Mouse (Mus musculus): ENCODE data around the gene Tmem201. TPM values are rescaled to one million over a fixed set of nuclear protein-coding genes. Genes with fewer than 3 reads are reported as not detected.
"Not testable (repeated sequence)": the region's sequence is repeated elsewhere in the genome, so short reads cannot be mapped to it uniquely, and the experiment has no call there.

Tmem201 gene
- polyA plus RNA-seq, 1 experiment from 2014 or later: 36.3 TPM

DNA sequence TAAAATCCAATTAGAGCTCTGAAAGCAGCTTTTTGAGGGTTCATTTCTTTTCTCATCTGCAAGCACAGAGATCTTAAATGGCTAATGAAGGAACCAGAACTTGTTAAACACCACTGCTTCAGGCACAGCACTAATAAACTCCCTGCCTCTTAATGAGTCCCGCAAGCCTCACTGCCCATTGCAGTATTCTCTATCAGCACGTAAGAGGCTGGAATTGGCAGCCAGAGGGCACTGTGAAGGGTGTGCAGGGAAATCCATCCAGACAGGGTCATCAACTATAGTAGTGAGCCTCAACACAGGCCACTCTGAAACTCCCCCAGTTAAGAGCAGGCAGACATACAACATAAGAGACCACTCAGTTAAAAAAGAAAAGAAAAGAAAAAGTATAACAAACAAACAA is 34.5 kb upstream of the Tmem201 start:
- Histone ChIP-seq H3K27me3 (0 out of 2 replicates have a peak, but pooled peaks cover 3% of the 10 kb centered on the region), H3K4me3 (peak overlapping the region; percentile 79), H3K4me1 (replicated peaks) (peaks cover 29% of the 10 kb centered on the region), H3K9me3 (no peaks in the 10 kb centered on the region), H3K36me3 (no peaks in the 10 kb centered on the region), H3K4me2 (peak overlapping the region; percentile 99), H3K9ac (no peak overlapping the region), H3K27ac (no peak overlapping the region)
- ATAC-seq (ENCODE audit: low FRiP score): no peak
- 14% methylated on average over 2 of the region's 2 CpGs for WGBS

DNA sequence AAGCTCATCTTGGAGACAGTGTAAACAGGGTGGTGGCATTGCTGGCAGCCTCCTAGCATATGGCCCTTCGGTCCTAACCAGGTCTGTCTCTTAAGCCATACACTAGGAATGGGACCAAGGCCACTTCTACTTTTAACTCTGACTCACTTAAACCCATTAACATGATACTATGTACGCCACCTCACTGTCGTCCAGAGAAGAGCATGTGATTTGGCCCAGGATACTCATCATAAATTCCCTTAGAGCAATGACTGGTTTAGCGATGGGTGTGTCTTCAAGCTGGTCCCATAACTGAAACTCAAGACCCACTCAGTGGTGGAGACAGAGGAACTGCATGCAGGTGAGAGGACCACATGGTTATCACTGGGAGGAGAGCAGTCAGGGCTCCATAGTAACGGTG is 27.4 kb upstream of the Tmem201 start:
- Histone ChIP-seq H3K36me3 (peaks cover 19% of the 10 kb centered on the region), H3K27ac (no peak overlapping the region), H3K27me3 (no peaks in the 10 kb centered on the region), H3K9ac (no peak overlapping the region), H3K4me1 (replicated peaks) (no peaks in the 10 kb centered on the region), H3K4me3 (no peak overlapping the region), H3K9me3 (no peaks in the 10 kb centered on the region), H3K4me2 (no peak overlapping the region)
- WGBS: 95% methylated on average over 5 of the region's 5 CpGs
- ATAC-seq (ENCODE audit: low FRiP score): no peak

DNA sequence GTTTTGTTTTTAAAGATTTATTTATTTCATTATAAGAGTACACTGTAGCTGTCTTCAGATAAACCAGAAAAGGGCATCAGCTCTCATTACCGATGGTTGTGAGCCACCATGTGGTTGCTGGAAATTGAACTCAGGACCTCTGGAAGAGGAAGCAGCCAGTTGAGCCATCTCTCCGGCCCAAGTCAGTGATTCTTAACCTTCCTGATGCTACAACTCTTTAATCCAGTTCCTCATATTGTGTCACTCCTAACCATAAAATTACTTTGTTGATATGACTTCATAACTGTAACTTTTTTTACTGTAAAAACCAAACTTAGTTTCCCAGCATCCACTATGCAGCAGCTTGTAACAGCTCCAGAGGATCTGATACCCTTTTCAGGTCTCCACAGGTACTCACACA is 25.5 kb upstream of the Tmem201 start:
- 89% methylated on average over 2 of the region's 2 CpGs for WGBS
- Histone ChIP-seq H3K4me2 (no peak overlapping the region), H3K9ac (no peak overlapping the region), H3K36me3 (peaks cover 28% of the 10 kb centered on the region), H3K27ac (no peak overlapping the region), H3K4me1 (replicated peaks) (no peaks in the 10 kb centered on the region), H3K9me3 (no peaks in the 10 kb centered on the region), H3K27me3 (no peaks in the 10 kb centered on the region), H3K4me3 (no peak overlapping the region)
- ATAC-seq (ENCODE audit: low FRiP score): no peak

DNA sequence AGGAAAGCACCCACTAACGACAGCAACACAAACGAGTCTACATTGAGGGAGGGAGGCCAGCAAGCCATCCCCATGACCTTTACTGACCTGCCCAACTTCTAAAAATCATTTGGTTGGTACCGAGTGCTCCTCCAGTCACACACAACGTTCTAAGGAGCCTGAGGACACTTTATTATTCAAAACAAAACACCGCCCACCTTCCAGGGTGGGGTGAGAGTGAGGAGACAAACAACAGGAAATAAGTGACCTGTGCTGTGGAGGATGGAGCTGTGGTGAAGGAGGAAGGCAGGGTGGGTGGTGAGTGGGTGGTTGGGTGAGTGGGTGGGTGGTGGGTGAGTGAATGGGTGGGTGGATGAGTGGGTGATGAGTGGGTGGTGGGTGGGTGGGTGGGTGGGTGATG is 21.7 kb upstream of the Tmem201 start:
- H3K4me1 ChIP-seq (replicated peaks): no peaks in the 10 kb centered on the region
- no peak overlapping the region for H3K27ac ChIP-seq
- H3K9ac ChIP-seq: no peak overlapping the region
- no peaks in the 10 kb centered on the region for H3K27me3 ChIP-seq
- H3K4me3 ChIP-seq: no peak overlapping the region
- ATAC-seq (ENCODE audit: low FRiP score): no peak
- H3K4me2 ChIP-seq: no peak overlapping the region
- peaks cover 41% of the 10 kb centered on the region for H3K36me3 ChIP-seq
- 66% methylated on average over 5 of the region's 5 CpGs for WGBS
- H3K9me3 ChIP-seq: no peaks in the 10 kb centered on the region

DNA sequence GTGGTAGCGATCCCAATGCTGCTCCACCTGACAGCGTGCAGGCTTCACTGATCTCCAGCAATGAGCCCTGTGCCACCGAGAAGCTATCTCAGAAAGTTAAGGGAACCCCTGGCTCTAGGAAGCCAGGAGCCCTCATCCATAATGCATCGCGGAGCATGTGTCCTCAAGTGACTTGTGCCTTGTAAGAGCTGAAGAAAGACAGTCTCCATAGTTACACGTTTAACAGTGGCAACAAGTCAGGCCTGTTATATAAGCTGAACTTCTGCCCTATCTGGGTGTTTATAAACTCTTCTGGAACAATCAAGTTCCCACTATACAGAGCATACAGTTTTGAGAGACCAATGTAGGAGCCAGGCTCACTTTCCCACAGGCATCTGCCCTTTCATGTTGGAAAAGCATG is 20.6 kb upstream of the Tmem201 start:
- 58% methylated on average over 6 of the region's 6 CpGs for WGBS
- H3K27me3 ChIP-seq: no peaks in the 10 kb centered on the region
- H3K4me1 ChIP-seq (replicated peaks): no peaks in the 10 kb centered on the region
- peaks cover 41% of the 10 kb centered on the region for H3K36me3 ChIP-seq
- no peaks in the 10 kb centered on the region for H3K9me3 ChIP-seq
- no peak for ATAC-seq (ENCODE audit: low FRiP score)
- no peak overlapping the region for H3K27ac ChIP-seq
- H3K4me3 ChIP-seq: no peak overlapping the region
- H3K9ac ChIP-seq: no peak overlapping the region
- H3K4me2 ChIP-seq: no peak overlapping the region

DNA sequence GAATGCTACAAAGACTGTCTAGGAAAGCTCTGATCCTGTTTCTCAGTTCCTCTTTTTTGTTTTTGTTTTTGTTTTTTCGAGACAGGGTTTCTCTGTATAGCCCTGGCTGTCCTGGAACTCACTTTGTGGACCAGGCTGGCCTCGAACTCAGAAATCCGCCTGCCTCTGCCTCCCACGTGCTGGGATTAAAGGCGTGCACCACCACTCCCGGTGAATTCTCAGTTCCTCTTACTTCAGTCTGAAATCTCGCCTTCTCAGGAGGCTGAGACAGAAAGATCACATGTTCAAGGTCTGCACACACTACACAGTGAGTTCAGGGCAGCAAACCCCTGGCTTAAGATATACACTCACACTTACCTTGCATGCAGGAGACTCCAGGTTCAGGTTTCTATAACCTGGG is 18.7 kb upstream of the Tmem201 start:
- H3K4me2 ChIP-seq; H3K27me3 ChIP-seq; H3K9me3 ChIP-seq; H3K4me3 ChIP-seq; ATAC-seq (ENCODE audit: low FRiP score); H3K4me1 ChIP-seq (replicated peaks); H3K9ac ChIP-seq; H3K27ac ChIP-seq: not testable (repeated sequence)
- H3K36me3 ChIP-seq: peaks cover 35% of the 10 kb centered on the region
- 97% methylated on average over 7 of the region's 7 CpGs for WGBS

DNA sequence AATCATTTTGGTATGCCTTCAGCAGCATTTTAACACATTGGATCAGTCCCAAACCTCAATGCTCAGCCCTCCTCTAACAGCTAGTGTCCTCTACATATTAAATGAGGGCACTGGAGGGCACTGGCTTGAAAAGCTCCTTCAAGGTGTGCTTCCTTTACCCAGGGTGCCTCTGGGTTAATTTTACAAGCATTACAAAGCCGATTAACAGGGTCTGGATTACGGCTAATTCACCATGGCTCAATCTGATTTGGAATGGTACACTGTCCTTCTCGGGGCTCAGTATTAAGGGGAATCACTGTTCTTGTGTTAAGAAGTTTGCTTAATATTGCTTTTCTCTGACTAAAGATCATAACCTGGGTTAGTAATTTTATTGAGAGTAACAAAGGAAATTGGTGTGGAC is 15.0 kb upstream of the Tmem201 start:
- ATAC-seq (ENCODE audit: low FRiP score): no peak
- no peaks in the 10 kb centered on the region for H3K9me3 ChIP-seq
- no peak overlapping the region for H3K9ac ChIP-seq
- peaks cover 7% of the 10 kb centered on the region; the same call in 1 of the 2 replicates for H3K4me1 ChIP-seq (replicated peaks)
- 66% methylated on average over 3 of the region's 3 CpGs for WGBS
- H3K36me3 ChIP-seq: peaks cover 23% of the 10 kb centered on the region
- H3K4me2 ChIP-seq: no peak overlapping the region
- no peaks in the 10 kb centered on the region for H3K27me3 ChIP-seq
- no peak overlapping the region for H3K4me3 ChIP-seq
- H3K27ac ChIP-seq: no peak overlapping the region

DNA sequence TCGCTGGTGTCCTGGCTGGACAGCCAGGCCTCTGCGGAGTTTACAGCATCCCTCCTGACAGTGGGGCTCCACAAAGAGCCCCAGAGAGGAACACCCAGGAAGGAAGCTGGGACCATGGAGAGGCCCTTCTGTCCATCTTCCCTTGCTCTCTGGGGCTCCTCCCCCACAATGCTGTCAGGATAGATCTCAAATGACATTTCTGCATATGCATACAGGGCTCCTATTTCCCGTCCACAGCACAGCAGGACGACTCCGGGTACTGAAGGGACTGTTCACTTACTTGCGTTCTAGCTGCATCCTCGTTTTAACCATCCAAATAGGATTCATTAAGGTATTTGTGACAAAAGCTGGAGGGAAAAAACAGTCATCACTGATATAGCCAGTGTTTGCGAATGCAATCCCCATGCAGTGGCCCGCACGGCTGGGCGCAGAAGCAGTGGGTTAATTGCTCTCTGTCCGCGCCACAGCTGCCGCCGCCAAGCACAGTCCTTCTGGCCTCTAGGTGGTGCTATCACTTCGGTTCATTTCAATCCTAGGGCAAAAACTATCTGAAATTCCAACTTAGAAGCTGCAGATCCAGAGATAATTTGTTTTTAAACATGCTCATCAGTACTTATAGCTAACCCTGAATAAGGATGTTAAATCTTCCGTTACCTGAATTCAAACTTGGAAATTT is 14.4 kb upstream of the Tmem201 start:
- Histone ChIP-seq H3K27me3 (no peaks in the 10 kb centered on the region), H3K4me3 (no peak overlapping the region), H3K9me3 (no peaks in the 10 kb centered on the region), H3K36me3 (peaks cover 17% of the 10 kb centered on the region), H3K4me1 (replicated peaks) (peaks cover 7% of the 10 kb centered on the region; the same call in 1 of the 2 replicates), H3K4me2 (no peak overlapping the region; the same call in 1 of the 2 replicates), H3K9ac (no peak overlapping the region), H3K27ac (0 out of 2 replicates have a peak overlapping the region, but pooled peaks have one; percentile 2)
- WGBS: 24% methylated on average over 17 of the region's 17 CpGs
- peak; percentile 71; the same call in 1 of the 2 replicates for ATAC-seq (ENCODE audit: low FRiP score)

DNA sequence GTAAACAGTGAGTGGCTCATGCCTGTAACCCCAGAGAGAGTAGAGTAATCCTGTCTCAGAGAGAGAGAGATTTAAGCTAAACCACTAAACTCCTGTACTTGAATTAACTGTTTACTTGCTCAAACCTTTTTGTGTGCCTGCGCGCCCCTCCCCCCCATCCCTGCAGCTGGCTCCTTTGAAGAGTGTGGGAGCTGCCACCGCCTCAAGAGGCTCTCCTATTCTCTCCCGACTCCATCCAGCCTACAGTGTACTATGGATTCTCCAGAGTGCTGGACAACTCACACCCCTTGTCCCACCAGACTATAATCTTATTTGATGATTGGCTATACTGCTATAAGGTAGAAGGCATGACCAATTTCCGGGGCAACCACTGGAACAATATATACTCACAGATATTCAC is 12.8 kb upstream of the Tmem201 start:
- Histone ChIP-seq H3K4me1 (replicated peaks) (peaks cover 7% of the 10 kb centered on the region; the same call in 1 of the 2 replicates), H3K4me2 (no peak overlapping the region), H3K27me3 (no peaks in the 10 kb centered on the region), H3K4me3 (no peak overlapping the region), H3K9ac (no peak overlapping the region), H3K27ac (no peak overlapping the region), H3K9me3 (no peaks in the 10 kb centered on the region), H3K36me3 (peaks cover 17% of the 10 kb centered on the region)
- no peak for ATAC-seq (ENCODE audit: low FRiP score)
- 41% methylated on average over 5 of the region's 5 CpGs for WGBS

DNA sequence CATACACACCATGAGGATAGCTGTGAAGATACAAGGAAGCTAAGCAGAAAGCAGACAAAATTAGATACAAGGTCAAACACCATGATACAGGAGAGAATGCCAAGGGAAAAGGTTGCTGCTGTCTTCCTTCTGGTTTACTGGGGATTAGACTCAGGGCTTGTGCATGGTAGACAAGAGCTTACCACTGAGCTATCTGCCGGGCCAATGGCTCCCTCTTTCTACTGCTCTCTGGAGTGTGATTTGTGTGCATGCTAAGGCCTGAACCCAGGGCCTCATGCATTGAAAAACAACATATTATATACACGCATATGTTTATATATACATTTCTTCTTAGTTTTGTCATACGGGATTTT is 11.8 kb upstream of the Tmem201 start:
- 97% methylated on average over 3 of the region's 3 CpGs for WGBS
- H3K9me3 ChIP-seq; H3K27me3 ChIP-seq; H3K4me1 ChIP-seq (replicated peaks); H3K4me2 ChIP-seq; ATAC-seq (ENCODE audit: low FRiP score); H3K4me3 ChIP-seq; H3K27ac ChIP-seq; H3K9ac ChIP-seq: not testable (repeated sequence)
- H3K36me3 ChIP-seq: peaks cover 25% of the 10 kb centered on the region

DNA sequence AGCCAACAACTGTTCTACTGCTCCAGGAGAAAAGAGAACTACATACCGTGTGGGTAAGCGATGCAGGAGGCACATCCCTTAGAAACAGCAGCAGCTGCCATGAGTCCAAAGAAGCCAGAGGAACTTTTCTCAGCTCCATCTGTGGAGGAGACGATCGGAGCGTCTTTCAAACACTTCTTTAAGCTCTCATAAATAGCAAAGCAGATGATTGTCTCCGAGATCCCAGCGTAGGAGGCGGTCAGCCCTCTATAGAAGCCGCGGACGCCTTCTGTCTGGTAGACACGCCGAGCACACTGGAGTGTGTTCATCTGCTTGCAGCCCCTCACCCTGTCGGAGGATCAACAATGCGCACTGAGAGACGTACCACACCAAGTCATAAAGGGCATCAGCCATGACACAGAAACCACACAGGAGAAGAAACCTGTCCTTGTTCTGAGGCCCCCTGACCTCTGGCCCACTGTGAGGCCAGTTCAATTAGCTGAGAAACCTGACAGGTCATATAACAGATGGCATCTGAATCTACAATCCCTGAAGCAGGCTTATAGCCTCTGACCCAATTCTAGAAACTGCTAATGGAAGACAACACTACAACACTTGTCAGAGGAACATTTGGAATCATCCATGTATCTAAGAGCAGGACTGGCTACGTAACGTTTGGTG is 11.3 kb upstream of the Tmem201 start:
- WGBS: 79% methylated on average over 18 of the region's 18 CpGs
- Histone ChIP-seq H3K27me3 (no peaks in the 10 kb centered on the region), H3K4me2 (no peak overlapping the region), H3K4me3 (no peak overlapping the region), H3K36me3 (peaks cover 31% of the 10 kb centered on the region), H3K27ac (no peak overlapping the region), H3K9me3 (no peaks in the 10 kb centered on the region), H3K9ac (no peak overlapping the region), H3K4me1 (replicated peaks) (peaks cover 7% of the 10 kb centered on the region; the same call in 1 of the 2 replicates)
- ATAC-seq (ENCODE audit: low FRiP score): no peak

DNA sequence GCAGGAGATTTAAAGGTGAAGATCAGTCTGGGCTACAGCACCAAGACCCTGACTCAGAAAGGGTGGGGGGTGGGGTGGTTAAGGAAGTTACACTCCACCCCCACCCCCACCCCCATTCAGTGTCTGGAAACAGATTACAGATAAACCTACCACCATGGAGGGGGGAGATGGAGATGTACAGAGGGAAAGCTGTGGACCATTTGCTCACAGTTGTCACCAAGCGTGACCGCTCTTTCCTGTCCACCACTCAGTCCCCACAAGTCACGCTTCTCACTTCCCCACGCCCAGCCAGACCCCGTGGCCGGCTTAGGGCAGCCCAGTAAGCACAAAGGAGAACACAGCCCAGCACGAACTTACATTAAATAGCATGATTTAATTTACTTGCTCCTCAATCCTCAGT is 6.3 kb upstream of the Tmem201 start:
- Histone ChIP-seq H3K9ac (no peak overlapping the region), H3K4me2 (no peak overlapping the region), H3K36me3 (peaks cover 49% of the 10 kb centered on the region), H3K4me1 (replicated peaks) (no peaks in the 10 kb centered on the region), H3K27ac (no peak overlapping the region), H3K4me3 (no peak overlapping the region), H3K9me3 (no peaks in the 10 kb centered on the region), H3K27me3 (no peaks in the 10 kb centered on the region)
- ATAC-seq (ENCODE audit: low FRiP score): no peak
- 88% methylated on average over 7 of the region's 7 CpGs for WGBS

DNA sequence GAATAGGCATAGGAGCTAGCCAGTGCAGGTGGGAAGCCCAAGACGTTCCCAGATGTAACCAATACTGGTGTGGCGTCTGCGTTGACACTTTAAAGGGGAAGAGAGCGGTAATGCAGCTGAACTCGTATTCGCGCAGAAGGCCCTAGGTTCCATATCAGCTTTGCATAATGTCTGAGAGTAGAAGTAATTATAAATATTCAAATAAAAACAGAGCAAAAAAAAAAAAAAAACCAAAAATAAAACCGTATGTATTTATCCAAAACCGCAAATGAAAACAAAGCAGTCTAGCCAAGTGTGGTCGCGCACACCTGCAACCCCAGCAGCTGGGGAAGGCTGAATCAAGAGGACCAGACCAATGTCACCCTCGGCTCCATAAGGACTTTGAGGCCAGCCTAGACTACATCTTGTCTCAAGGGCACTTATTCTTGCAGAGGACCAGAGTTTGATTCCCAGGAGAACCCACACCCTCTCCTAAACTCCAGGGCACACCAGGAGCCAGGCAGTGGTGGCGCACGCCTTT is 4.2 kb upstream of the Tmem201 start:
- Histone ChIP-seq H3K27me3 (no peaks in the 10 kb centered on the region), H3K4me1 (replicated peaks) (peaks cover 8% of the 10 kb centered on the region), H3K36me3 (peaks cover 42% of the 10 kb centered on the region), H3K4me2 (no peak overlapping the region), H3K9me3 (no peaks in the 10 kb centered on the region), H3K27ac (no peak overlapping the region), H3K9ac (no peak overlapping the region), H3K4me3 (no peak overlapping the region)
- 94% methylated on average over 14 of the region's 14 CpGs for WGBS
- ATAC-seq (ENCODE audit: low FRiP score): no peak

All from hindbrain, embryonic 13.5 days (tissue).